Mouse (Mus musculus): Measurements from ENCODE around the gene Wdr13. TPM values are rescaled to one million over a fixed set of nuclear protein-coding genes. Genes with fewer than 3 reads are reported as not detected.

Wdr13 gene
- polyA plus RNA-seq, 1 experiment from 2014 or later: 27.9 TPM

DNA sequence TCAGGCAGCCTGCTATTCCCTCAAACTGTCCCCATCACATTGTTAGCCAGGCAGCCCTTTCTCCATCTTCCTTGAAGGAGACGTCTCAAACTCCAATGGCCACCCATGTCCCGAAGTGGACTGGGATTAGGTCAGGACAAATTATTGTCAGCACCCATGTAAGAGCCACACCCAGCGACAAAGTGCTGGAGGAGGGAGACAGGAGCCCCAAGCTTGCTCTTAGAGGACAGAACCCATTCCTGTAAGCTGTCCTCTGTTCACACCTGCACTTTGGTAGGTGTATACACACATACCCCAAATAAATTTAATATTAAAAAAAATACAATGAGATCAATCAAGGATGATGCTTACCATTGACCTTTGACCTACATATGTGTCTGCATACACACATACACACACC, 57.6 kb downstream of the Wdr13 start:
- ATAC-seq (ENCODE audit: insufficient number of reproducible peaks, insufficient read depth, low FRiP score, low read depth): no peak
- 35% methylated on average over 3 of the region's 3 CpGs for WGBS
- H3K36me3 ChIP-seq (ENCODE audit: control insufficient read depth, insufficient read depth, low read length): no peaks in the 10 kb centered on the region; the same call in 1 of the 2 replicates
- peak overlapping the region; percentile 44 for H3K4me2 ChIP-seq (replicated peaks; ENCODE audit: low read depth, low read length)
- peak overlapping the region; percentile 27 for H3K4me3 ChIP-seq (ENCODE audit: low read depth, low read length)
- H3K4me1 ChIP-seq (ENCODE audit: control insufficient read depth, insufficient read depth, low read length): no peaks in the 10 kb centered on the region
- no peak overlapping the region for H3K27ac ChIP-seq (ENCODE audit: low read length)
- H3K27me3 ChIP-seq (ENCODE audit: control insufficient read depth, insufficient read depth, low read length): no peaks in the 10 kb centered on the region
- H3K9ac ChIP-seq (replicated peaks; ENCODE audit: low read depth, low read length): no peak overlapping the region
- no peaks in the 10 kb centered on the region for H3K9me3 ChIP-seq (ENCODE audit: control insufficient read depth, low read depth, low read length)

GRCm38 (mm10) chrX:8074430-8075014, 58.2 kb downstream of the Wdr13 start, which contains the start of gene Suv39h1:
TSS of gene Suv39h1 (minus strand) at chrX:8074760.
- peak; percentile 98 for ATAC-seq (ENCODE audit: insufficient number of reproducible peaks, insufficient read depth, low FRiP score, low read depth)
- Histone ChIP-seq H3K4me1 (ENCODE audit: control insufficient read depth, insufficient read depth, low read length) (no peaks in the 10 kb centered on the region), H3K4me2 (replicated peaks; ENCODE audit: low read depth, low read length) (peak within 1 kb of the TSS; percentile 45), H3K27me3 (ENCODE audit: control insufficient read depth, insufficient read depth, low read length) (no peaks in the 10 kb centered on the region), H3K36me3 (ENCODE audit: control insufficient read depth, insufficient read depth, low read length) (no peaks in the 10 kb centered on the region; the same call in 1 of the 2 replicates), H3K4me3 (ENCODE audit: low read depth, low read length) (peak within 1 kb of the TSS; percentile 53), H3K9ac (replicated peaks; ENCODE audit: low read depth, low read length) (peak within 1 kb of the TSS; percentile 55), H3K9me3 (ENCODE audit: control insufficient read depth, low read depth, low read length) (no peaks in the 10 kb centered on the region), H3K27ac (ENCODE audit: low read length) (peak within 1 kb of the TSS; percentile 82)
- WGBS: 22% methylated on average over 42 of the region's 46 CpGs

DNA sequence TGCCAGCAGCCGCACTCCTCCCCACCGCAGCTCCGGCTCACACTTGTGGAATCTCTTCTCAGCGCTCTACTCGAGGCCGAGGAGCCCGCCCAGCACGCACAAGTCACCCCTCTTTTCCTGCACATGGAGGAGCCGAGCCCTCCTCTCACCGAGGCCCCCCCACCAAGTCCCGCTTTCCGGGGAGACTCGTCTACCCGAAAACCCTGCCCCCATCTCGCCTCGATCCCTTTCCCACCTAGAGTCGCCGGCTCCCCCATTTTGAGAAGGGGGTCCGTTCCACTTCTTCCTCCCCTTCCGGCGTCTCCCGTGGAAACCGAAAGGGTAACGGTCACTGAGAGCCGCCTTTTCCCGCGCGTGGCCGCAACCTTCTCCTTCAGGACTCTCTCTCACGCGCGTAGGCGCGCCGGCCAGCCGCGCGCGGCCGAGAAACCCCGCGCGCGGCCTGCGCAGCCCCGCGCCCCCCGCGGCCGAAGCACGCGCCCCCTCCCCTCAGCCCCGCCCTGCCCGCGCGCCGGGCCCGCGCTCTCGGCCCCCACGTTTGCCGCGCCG, 58.7 kb downstream of the Wdr13 start:
- H3K36me3 ChIP-seq (ENCODE audit: control insufficient read depth, insufficient read depth, low read length): no peaks in the 10 kb centered on the region; the same call in 1 of the 2 replicates
- peak overlapping the region; percentile 53 for H3K4me3 ChIP-seq (ENCODE audit: low read depth, low read length)
- no peaks in the 10 kb centered on the region for H3K27me3 ChIP-seq (ENCODE audit: control insufficient read depth, insufficient read depth, low read length)
- ATAC-seq (ENCODE audit: insufficient number of reproducible peaks, insufficient read depth, low FRiP score, low read depth): no peak; the same call in 1 of the 2 replicates
- 10% methylated on average over 54 of the region's 64 CpGs for WGBS
- H3K9me3 ChIP-seq (ENCODE audit: control insufficient read depth, low read depth, low read length): no peaks in the 10 kb centered on the region
- peak overlapping the region; percentile 45 for H3K4me2 ChIP-seq (replicated peaks; ENCODE audit: low read depth, low read length)
- no peaks in the 10 kb centered on the region for H3K4me1 ChIP-seq (ENCODE audit: control insufficient read depth, insufficient read depth, low read length)
- H3K27ac ChIP-seq (ENCODE audit: low read length): peak overlapping the region; percentile 82
- peak overlapping the region; percentile 55 for H3K9ac ChIP-seq (replicated peaks; ENCODE audit: low read depth, low read length)

Other genes starting within 250 kb of the Wdr13 start
- gene Slc35a2, start 248.9 kb downstream of the Wdr13 start, polyA plus RNA-seq (2014; fragmentation: Nextera tagmentation; extraction: Ambion mirVana): 16.8 and 17.4 TPM in 2 replicates
- 102 and 104 TPM in 2 replicates for gene Pqbp1, start 233.6 kb downstream of the Wdr13 start, polyA plus RNA-seq (2014; fragmentation: Nextera tagmentation; extraction: Ambion mirVana)
- 159 and 172 TPM in 2 replicates for gene Timm17b, start 233.5 kb downstream of the Wdr13 start, polyA plus RNA-seq (2014; fragmentation: Nextera tagmentation; extraction: Ambion mirVana)
- gene Gm10491, start 225.1 kb downstream of the Wdr13 start, polyA plus RNA-seq (2014; fragmentation: Nextera tagmentation; extraction: Ambion mirVana): not detected in 2 replicates
- not detected in 2 replicates for gene Gm10490, start 223.3 kb downstream of the Wdr13 start, polyA plus RNA-seq (2014; fragmentation: Nextera tagmentation; extraction: Ambion mirVana)
- 9.0 and 9.5 TPM in 2 replicates for gene Pcsk1n, start 213.1 kb downstream of the Wdr13 start, polyA plus RNA-seq (2014; fragmentation: Nextera tagmentation; extraction: Ambion mirVana)
- gene Eras, start 204.3 kb downstream of the Wdr13 start, polyA plus RNA-seq (2014; fragmentation: Nextera tagmentation; extraction: Ambion mirVana): not detected in 2 replicates
- 26.2 and 27.8 TPM in 2 replicates for gene Hdac6, start 185.0 kb downstream of the Wdr13 start, polyA plus RNA-seq (2014; fragmentation: Nextera tagmentation; extraction: Ambion mirVana)
- gene Gata1, start 154.8 kb downstream of the Wdr13 start, polyA plus RNA-seq (2014; fragmentation: Nextera tagmentation; extraction: Ambion mirVana): 0.73 and 0.90 TPM in 2 replicates
- not detected in 2 replicates for gene Glod5, start 114.4 kb downstream of the Wdr13 start, polyA plus RNA-seq (2014; fragmentation: Nextera tagmentation; extraction: Ambion mirVana)
- 55.8 and 57.5 TPM in 2 replicates for gene Suv39h1, start 58.1 kb downstream of the Wdr13 start, polyA plus RNA-seq (2014; fragmentation: Nextera tagmentation; extraction: Ambion mirVana)
- gene Was, start 42.4 kb downstream of the Wdr13 start, polyA plus RNA-seq (2014; fragmentation: Nextera tagmentation; extraction: Ambion mirVana): 0.30 and 0.62 TPM in 2 replicates
- gene Rbm3, start 13.0 kb upstream of the Wdr13 start, polyA plus RNA-seq (2014; fragmentation: Nextera tagmentation; extraction: Ambion mirVana): 494 and 570 TPM in 2 replicates
- gene Tbc1d25, start 43.3 kb upstream of the Wdr13 start, polyA plus RNA-seq (2014; fragmentation: Nextera tagmentation; extraction: Ambion mirVana): 12.6 and 14.6 TPM in 2 replicates
- 38.5 and 41.1 TPM in 2 replicates for gene Ebp, start 60.6 kb upstream of the Wdr13 start, polyA plus RNA-seq (2014; fragmentation: Nextera tagmentation; extraction: Ambion mirVana)
- 14.7 and 16.9 TPM in 2 replicates for gene Porcn, start 73.6 kb upstream of the Wdr13 start, polyA plus RNA-seq (2014; fragmentation: Nextera tagmentation; extraction: Ambion mirVana)
- gene Ftsj1, start 119.5 kb upstream of the Wdr13 start, polyA plus RNA-seq (2014; fragmentation: Nextera tagmentation; extraction: Ambion mirVana): 41.5 and 47.9 TPM in 2 replicates
- gene Slc38a5, start 138.2 kb upstream of the Wdr13 start, polyA plus RNA-seq (2014; fragmentation: Nextera tagmentation; extraction: Ambion mirVana): 13.0 and 13.8 TPM in 2 replicates
- not detected in 2 replicates for gene Ssxb10, start 194.5 kb upstream of the Wdr13 start, polyA plus RNA-seq (2014; fragmentation: Nextera tagmentation; extraction: Ambion mirVana)
- not detected in 2 replicates for gene Ssxb9, start 234.1 kb upstream of the Wdr13 start, polyA plus RNA-seq (2014; fragmentation: Nextera tagmentation; extraction: Ambion mirVana)

Data from stomach, embryonic 14.5 days (tissue).